Mouse (Mus musculus): ENCODE data around the gene Decr2. TPM values are rescaled to one million over a fixed set of nuclear protein-coding genes. Genes with fewer than 3 reads are reported as not detected.
A peak's percentile ranks its signal among the peaks of the same experiment; 100 is the strongest.
"Not testable (repeated sequence)": the region's sequence is repeated elsewhere in the genome, so short reads cannot be mapped to it uniquely, and the experiment has no call there.

Decr2 gene
- total RNA-seq, 1 experiment: 12.6 TPM

DNA sequence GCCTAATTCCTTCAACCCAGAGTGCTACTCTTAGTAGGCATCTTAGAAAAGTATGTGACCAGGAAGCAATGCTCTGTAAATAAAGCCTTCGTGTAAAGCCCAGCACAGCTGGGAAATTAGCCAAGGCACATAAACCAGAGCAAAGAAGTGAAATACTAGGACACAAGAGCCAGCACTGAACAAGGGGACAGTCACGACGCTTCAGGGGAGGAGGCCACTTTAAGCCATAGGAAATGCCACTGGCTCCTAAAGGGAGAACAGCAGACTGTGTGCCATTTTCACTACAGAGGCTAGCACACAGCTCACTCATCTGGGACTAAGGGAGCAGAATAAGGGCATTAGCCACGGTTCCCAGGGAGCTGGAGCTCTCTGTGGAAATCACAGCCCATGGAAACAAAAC is 44.9 kb downstream of the Decr2 start:
- TF ChIP-seq ZC3H11A (IDR thresholded peaks at IDR 0.05; ENCODE audit: borderline replicate concordance, low read depth, low read length): no peak
- no peak for TF ChIP-seq ZNF384 (IDR thresholded peaks at IDR 0.05; ENCODE audit: low read depth, low read length)
- no peak for TF ChIP-seq HCFC1 (IDR thresholded peaks at IDR 0.05; ENCODE audit: borderline replicate concordance, insufficient read depth, low read length)
- no peak for TF ChIP-seq CHD2 (IDR thresholded peaks at IDR 0.05; ENCODE audit: low read depth, low read length)
- no peak for TF ChIP-seq MAFK (IDR thresholded peaks at IDR 0.05; ENCODE audit: insufficient read depth, low read depth, low read length)
- Histone ChIP-seq H3K36me3 (ENCODE audit: control insufficient read depth, insufficient read depth, low read length, poor library complexity, severe bottlenecking) (no peaks in the 10 kb centered on the region; the same call in 1 of the 2 replicates), H3K4me1 (ENCODE audit: control insufficient read depth in 2 of 2, insufficient read depth in 2 of 2, low read length in 2 of 2, poor library complexity in 1 of 2) (no peaks in the 10 kb centered on the region), H3K9ac (ENCODE audit: insufficient read depth, low read depth, low read length, poor library complexity, severe bottlenecking) (no peak overlapping the region), H3K4me3 (ENCODE audit: insufficient read depth in 1 of 2, low read depth in 1 of 2, low read length in 2 of 2, poor library complexity in 1 of 2, severe bottlenecking in 1 of 2) (no peak overlapping the region), H3K27ac (ENCODE audit: insufficient read depth, low read depth, low read length, poor library complexity, severe bottlenecking) (no peak overlapping the region), H3K9me3 (ENCODE audit: control insufficient read depth, insufficient read depth, low read depth, low read length) (no peaks in the 10 kb centered on the region)
- no peak for DNase-seq (ENCODE audit: low read depth, low spot score)
- in situ Hi-C loops (cut with MboI; ENCODE audit: low sequenced_read_pairs in 2 of 2, unreplicated experiment in 2 of 2): no loop called here

GRCm38 (mm10) chr17:26043249-26043636 is 46.9 kb downstream of the Decr2 start:
- DNase-seq (ENCODE audit: low read depth, low spot score): no peak
- Histone ChIP-seq H3K27ac (ENCODE audit: insufficient read depth, low read depth, low read length, poor library complexity, severe bottlenecking) (no peak overlapping the region), H3K4me3 (ENCODE audit: insufficient read depth in 1 of 2, low read depth in 1 of 2, low read length in 2 of 2, poor library complexity in 1 of 2, severe bottlenecking in 1 of 2) (no peak overlapping the region), H3K9ac (ENCODE audit: insufficient read depth, low read depth, low read length, poor library complexity, severe bottlenecking) (no peak overlapping the region), H3K36me3 (ENCODE audit: control insufficient read depth, insufficient read depth, low read length, poor library complexity, severe bottlenecking) (no peaks in the 10 kb centered on the region; the same call in 1 of the 2 replicates), H3K4me1 (ENCODE audit: control insufficient read depth in 2 of 2, insufficient read depth in 2 of 2, low read length in 2 of 2, poor library complexity in 1 of 2) (no peaks in the 10 kb centered on the region), H3K9me3 (ENCODE audit: control insufficient read depth, insufficient read depth, low read depth, low read length) (no peaks in the 10 kb centered on the region)
- in situ Hi-C loops (cut with MboI; ENCODE audit: low sequenced_read_pairs in 2 of 2, unreplicated experiment in 2 of 2): no loop called here
- TF ChIP-seq HCFC1 (IDR thresholded peaks at IDR 0.05; ENCODE audit: borderline replicate concordance, insufficient read depth, low read length) (no peak), CHD2 (IDR thresholded peaks at IDR 0.05; ENCODE audit: low read depth, low read length) (no peak), MAFK (IDR thresholded peaks at IDR 0.05; ENCODE audit: insufficient read depth, low read depth, low read length) (no peak), ZNF384 (IDR thresholded peaks at IDR 0.05; ENCODE audit: low read depth, low read length) (no peak), ZC3H11A (IDR thresholded peaks at IDR 0.05; ENCODE audit: borderline replicate concordance, low read depth, low read length) (no peak)

DNA sequence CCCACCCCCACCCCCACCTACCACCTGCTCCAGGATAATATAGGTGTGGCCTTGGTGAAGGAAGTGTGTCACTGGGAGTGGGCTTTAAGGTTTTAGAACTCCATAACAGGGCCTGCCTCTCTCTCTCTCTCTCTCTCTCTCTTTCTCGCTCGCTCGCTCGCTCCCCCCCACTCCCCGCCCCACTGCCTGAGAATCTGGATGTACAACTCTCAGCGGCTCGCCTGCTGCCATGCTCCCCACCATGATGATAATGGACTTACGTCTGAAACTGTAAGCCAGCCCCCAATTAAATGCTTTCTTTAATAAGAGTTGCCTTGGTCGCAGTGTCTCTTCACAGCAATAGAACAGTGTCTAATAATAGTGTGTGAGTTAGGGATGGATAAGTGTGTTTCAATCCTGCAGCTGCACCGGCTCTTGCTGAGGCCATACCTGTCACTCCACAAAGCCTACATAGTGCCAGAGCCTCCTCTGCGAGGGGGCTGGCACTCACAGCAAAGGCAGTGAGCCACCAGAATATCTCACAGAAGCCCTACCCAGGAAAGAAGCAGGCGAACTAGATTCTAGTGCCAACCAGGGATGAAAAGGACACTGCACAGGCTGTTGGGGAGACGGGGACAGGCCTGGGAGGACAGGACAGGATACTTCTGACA is 47.4 kb downstream of the Decr2 start:
- Histone ChIP-seq H3K9me3 (ENCODE audit: control insufficient read depth, insufficient read depth, low read depth, low read length) (no peaks in the 10 kb centered on the region), H3K36me3 (ENCODE audit: control insufficient read depth, insufficient read depth, low read length, poor library complexity, severe bottlenecking) (no peaks in the 10 kb centered on the region; the same call in 1 of the 2 replicates), H3K27ac (ENCODE audit: insufficient read depth, low read depth, low read length, poor library complexity, severe bottlenecking) (no peak overlapping the region), H3K4me1 (ENCODE audit: control insufficient read depth in 2 of 2, insufficient read depth in 2 of 2, low read length in 2 of 2, poor library complexity in 1 of 2) (no peaks in the 10 kb centered on the region), H3K9ac (ENCODE audit: insufficient read depth, low read depth, low read length, poor library complexity, severe bottlenecking) (no peak overlapping the region), H3K4me3 (ENCODE audit: insufficient read depth in 1 of 2, low read depth in 1 of 2, low read length in 2 of 2, poor library complexity in 1 of 2, severe bottlenecking in 1 of 2) (no peak overlapping the region)
- TF ChIP-seq MAFK (IDR thresholded peaks at IDR 0.05; ENCODE audit: insufficient read depth, low read depth, low read length) (no peak), CHD2 (IDR thresholded peaks at IDR 0.05; ENCODE audit: low read depth, low read length) (no peak)
- in situ Hi-C loops (cut with MboI; ENCODE audit: low sequenced_read_pairs in 2 of 2, unreplicated experiment in 2 of 2): no loop called here
- DNase-seq (ENCODE audit: low read depth, low spot score): no peak

DNA sequence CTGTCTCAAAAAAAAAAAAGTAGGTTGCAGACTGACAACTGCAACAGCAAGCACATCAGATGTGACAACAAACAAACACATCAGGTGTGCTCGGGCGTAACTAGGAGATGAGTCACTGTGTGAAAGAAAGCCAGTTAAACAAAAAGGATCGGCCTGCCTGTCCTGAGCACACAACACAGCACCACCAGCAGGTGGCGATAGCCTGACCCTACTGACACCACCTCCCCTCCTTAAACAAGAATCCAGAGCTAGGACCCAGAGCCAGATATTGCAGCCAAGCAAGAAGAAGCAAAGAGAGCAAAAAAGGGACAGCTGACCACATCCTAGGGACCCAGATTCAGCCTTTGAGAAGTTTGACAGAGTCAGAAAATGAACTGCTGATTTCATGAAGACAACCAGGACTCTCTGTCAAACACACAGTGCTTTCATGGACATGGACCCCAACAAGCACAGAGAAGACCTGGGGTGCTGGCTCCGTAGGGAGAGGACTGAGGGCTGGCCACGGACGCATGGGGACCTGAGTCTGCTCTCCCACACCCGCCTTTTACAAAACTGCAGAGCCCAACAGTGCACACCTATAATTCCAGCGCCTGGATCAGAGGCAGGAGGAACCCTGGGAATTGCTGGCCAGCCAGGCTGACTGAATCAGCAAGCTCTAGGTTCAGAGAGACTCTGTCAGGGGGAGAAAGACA is 48.9 kb downstream of the Decr2 start:
- peak; percentile 70 for DNase-seq (ENCODE audit: low read depth, low spot score)
- in situ Hi-C loops (cut with MboI; ENCODE audit: low sequenced_read_pairs in 2 of 2, unreplicated experiment in 2 of 2): no loop called here
- Histone ChIP-seq H3K4me3 (ENCODE audit: insufficient read depth in 1 of 2, low read depth in 1 of 2, low read length in 2 of 2, poor library complexity in 1 of 2, severe bottlenecking in 1 of 2) (no peak overlapping the region), H3K4me1 (ENCODE audit: control insufficient read depth in 2 of 2, insufficient read depth in 2 of 2, low read length in 2 of 2, poor library complexity in 1 of 2) (no peaks in the 10 kb centered on the region), H3K9ac (ENCODE audit: insufficient read depth, low read depth, low read length, poor library complexity, severe bottlenecking) (no peak overlapping the region), H3K9me3 (ENCODE audit: control insufficient read depth, insufficient read depth, low read depth, low read length) (no peaks in the 10 kb centered on the region), H3K27ac (ENCODE audit: insufficient read depth, low read depth, low read length, poor library complexity, severe bottlenecking) (no peak overlapping the region), H3K36me3 (ENCODE audit: control insufficient read depth, insufficient read depth, low read length, poor library complexity, severe bottlenecking) (no peaks in the 10 kb centered on the region; the same call in 1 of the 2 replicates)
- TF ChIP-seq CHD2 (IDR thresholded peaks at IDR 0.05; ENCODE audit: low read depth, low read length) (no peak), ZNF384 (IDR thresholded peaks at IDR 0.05; ENCODE audit: low read depth, low read length) (no peak), ZC3H11A (IDR thresholded peaks at IDR 0.05; ENCODE audit: borderline replicate concordance, low read depth, low read length) (no peak), MAFK (IDR thresholded peaks at IDR 0.05; ENCODE audit: insufficient read depth, low read depth, low read length) (no peak), HCFC1 (IDR thresholded peaks at IDR 0.05; ENCODE audit: borderline replicate concordance, insufficient read depth, low read length) (no peak)

DNA sequence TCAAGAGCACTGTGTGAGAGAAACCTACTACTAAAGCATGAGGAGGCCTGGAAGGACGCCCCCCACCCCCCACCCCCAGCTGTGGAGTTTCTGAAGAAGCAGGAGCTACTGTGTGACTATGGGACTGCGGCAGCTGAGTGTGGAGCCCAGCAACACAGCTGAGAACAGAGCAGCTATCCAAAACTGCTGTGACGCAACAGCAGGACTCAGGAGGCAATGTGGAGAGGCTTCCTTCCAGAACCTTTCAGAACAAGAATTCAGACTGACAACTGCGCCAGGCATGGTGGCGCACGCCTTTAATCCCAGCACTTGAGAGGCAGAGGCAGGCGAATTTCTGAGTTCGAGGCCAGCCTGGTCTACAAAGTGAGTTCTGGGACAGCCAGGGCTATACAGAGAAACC is 49.4 kb downstream of the Decr2 start:
- DNase-seq (ENCODE audit: low read depth, low spot score); H3K4me1 ChIP-seq (ENCODE audit: control insufficient read depth in 2 of 2, insufficient read depth in 2 of 2, low read length in 2 of 2, poor library complexity in 1 of 2); in situ Hi-C loops (cut with MboI; ENCODE audit: low sequenced_read_pairs in 2 of 2, unreplicated experiment in 2 of 2); H3K9me3 ChIP-seq (ENCODE audit: control insufficient read depth, insufficient read depth, low read depth, low read length); H3K27ac ChIP-seq (ENCODE audit: insufficient read depth, low read depth, low read length, poor library complexity, severe bottlenecking); H3K4me3 ChIP-seq (ENCODE audit: insufficient read depth in 1 of 2, low read depth in 1 of 2, low read length in 2 of 2, poor library complexity in 1 of 2, severe bottlenecking in 1 of 2); H3K36me3 ChIP-seq (ENCODE audit: control insufficient read depth, insufficient read depth, low read length, poor library complexity, severe bottlenecking); H3K9ac ChIP-seq (ENCODE audit: insufficient read depth, low read depth, low read length, poor library complexity, severe bottlenecking): not testable (repeated sequence)

Measured in ES-E14 (cell line).